Mouse (Mus musculus) liver, embryonic 11.5 days (tissue): ENCODE measurements around the gene Poc1b. TPM values are rescaled to one million over a fixed set of nuclear protein-coding genes. Genes with fewer than 3 reads are reported as not detected.

Experiments used
- ATAC-seq: fragments of 200-750 bp; cut with Nextera tagmentation; replicated peaks from 2 replicates; pipeline ENCODE4 v1.8.0; 2017; ENCODE audit warnings: moderate number of reproducible peaks, mild to moderate bottlenecking, moderate TSS enrichment, moderate library complexity; ENCODE audit not compliant: low FRiP score
- DNase-seq: peaks from one replicate; pipeline ENCODE4 v3.0.0-alpha.2; 2017; ENCODE audit warnings: low spot score
- H3K27ac ChIP-seq: fragments of 300-500 bp; sonication (generic); 2 replicates; pipeline ENCODE4 v1.5.1; 2014; ENCODE audit warnings: mild to moderate bottlenecking, low read depth, low read length, control low read depth
- H3K27me3 ChIP-seq: fragments of 300-500 bp; sonication (generic); replicated peaks from 2 replicates; pipeline ENCODE4 v1.6.1; 2014; ENCODE audit warnings: low read length, mixed read lengths; ENCODE audit not compliant: control insufficient read depth, insufficient read depth
- H3K36me3 ChIP-seq: fragments of 300-500 bp; sonication (generic); 2 replicates; pipeline ENCODE4 v1.6.1; 2014; ENCODE audit warnings: mild to moderate bottlenecking, low read length, moderate library complexity, mixed read lengths; ENCODE audit not compliant: control insufficient read depth, insufficient read depth
- H3K4me1 ChIP-seq: fragments of 300-500 bp; sonication (generic); replicated peaks from 2 replicates; pipeline ENCODE4 v1.6.1; 2014; ENCODE audit warnings: low read length, mixed read lengths; ENCODE audit not compliant: control insufficient read depth, insufficient read depth
- H3K4me2 ChIP-seq: fragments of 300-500 bp; sonication (generic); 2 replicates; pipeline ENCODE4 v1.6.1; 2014; ENCODE audit warnings: mild to moderate bottlenecking, control low read depth, moderate library complexity
- H3K4me3 ChIP-seq: fragments of 300-500 bp; sonication (generic); 2 replicates; pipeline ENCODE4 v1.5.1; 2014; ENCODE audit warnings: low read depth, low read length, control low read depth
- H3K9ac ChIP-seq: fragments of 300-500 bp; sonication (generic); 2 replicates; pipeline ENCODE4 v1.6.1; 2014; ENCODE audit warnings: low read depth, low read length, control low read depth
- H3K9me3 ChIP-seq: fragments of 300-500 bp; sonication (generic); 2 replicates; pipeline ENCODE4 v1.6.1; 2016; ENCODE audit warnings: low read length, inconsistent platforms, mixed read lengths; ENCODE audit not compliant: control insufficient read depth
- WGBS: fragments of 180-500 bp; shearing (Covaris S2); extraction: QIAGEN DNeasy Blood & Tissue Kit; methylation state at CpG from one replicate; pipeline ENCODE4 v1.1.7; 2014; 5-methylcytosine and 5-hydroxymethylcytosine counted together
- polyA plus RNA-seq: library from polyadenylated mRNA; unstranded; fragments of >200 nt; fragmentation: Nextera tagmentation; extraction: Ambion mirVana; gene quantifications from 2 replicates; pipeline ENCODE4 v1.2.1, GENCODE M21; 2014

Gene Poc1b
- polyA plus RNA-seq, 1 experiment from 2014 or later, result 19.0 TPM

- Histone ChIP-seq H3K4me1 (peaks cover 12% of the 10 kb centered on the region), H3K36me3 (no peaks in the 10 kb centered on the region), H3K27me3 (peaks cover 5% of the 10 kb centered on the region), H3K4me3 (no peak overlapping the region), H3K4me2 (peak overlapping the region; percentile 28; the same call in 1 of the 2 replicates), H3K9me3 (no peaks in the 10 kb centered on the region), H3K27ac (peak overlapping the region; percentile 39; the same call in 1 of the 2 replicates), H3K9ac (no peak overlapping the region)
- ATAC-seq, result no peak
- 35% methylated on average over 17 of the region's 17 CpGs for WGBS
- no peak for DNase-seq
Measured at GRCm38 (mm10) chr10:99227968-99228864, 121.4 kb downstream of the Poc1b start.

GRCm38 (mm10) chr10:99229031-99229684 lies 122.3 kb downstream of the Poc1b start:
- H3K27me3 ChIP-seq, result peaks cover 5% of the 10 kb centered on the region
- 0 out of 2 replicates have a peak, but pooled peaks have one; percentile 24 for ATAC-seq
- peak overlapping the region; percentile 28; the same call in 1 of the 2 replicates for H3K4me2 ChIP-seq
- H3K9me3 ChIP-seq, result no peaks in the 10 kb centered on the region
- H3K36me3 ChIP-seq, result no peaks in the 10 kb centered on the region
- no peak for DNase-seq
- no peak overlapping the region for H3K9ac ChIP-seq
- H3K4me3 ChIP-seq, result no peak overlapping the region
- peak overlapping the region; percentile 40 for H3K27ac ChIP-seq
- 8% methylated on average over 16 of the region's 16 CpGs for WGBS
- H3K4me1 ChIP-seq, result peaks cover 12% of the 10 kb centered on the region

GRCm38 (mm10) chr10:99232518-99233227 lies 125.8 kb downstream of the Poc1b start:
- Histone ChIP-seq H3K4me1 (peaks cover 12% of the 10 kb centered on the region), H3K9ac (no peak overlapping the region), H3K27me3 (peaks cover 5% of the 10 kb centered on the region), H3K4me2 (no peak overlapping the region), H3K36me3 (no peaks in the 10 kb centered on the region), H3K27ac (peak overlapping the region; percentile 45; the same call in 1 of the 2 replicates), H3K4me3 (no peak overlapping the region), H3K9me3 (no peaks in the 10 kb centered on the region)
- 59% methylated on average over 7 of the region's 7 CpGs for WGBS
- peak; percentile 39; the same call in 1 of the 2 replicates for ATAC-seq
- DNase-seq, result no peak

- DNase-seq (no peak), ATAC-seq (no peak)
- Histone ChIP-seq H3K4me3 (no peak overlapping the region), H3K27ac (no peak overlapping the region), H3K27me3 (no peaks in the 10 kb centered on the region; the same call in 1 of the 2 replicates), H3K4me1 (peaks cover under 1% of the 10 kb centered on the region; the same call in 1 of the 2 replicates), H3K36me3 (no peaks in the 10 kb centered on the region), H3K9me3 (no peaks in the 10 kb centered on the region), H3K4me2 (no peak overlapping the region), H3K9ac (no peak overlapping the region)
- 88% methylated on average over 8 of the region's 8 CpGs for WGBS
Measured at GRCm38 (mm10) chr10:99234336-99234735, 127.5 kb downstream of the Poc1b start.

GRCm38 (mm10) chr10:99235081-99235480 lies 128.2 kb downstream of the Poc1b start:
- Histone ChIP-seq H3K27me3 (no peaks in the 10 kb centered on the region), H3K9ac (no peak overlapping the region), H3K9me3 (no peaks in the 10 kb centered on the region)

GRCm38 (mm10) chr10:99237205-99237832 lies 130.5 kb downstream of the Poc1b start:
- WGBS, result 65% methylated on average over 11 of the region's 11 CpGs
- Histone ChIP-seq H3K4me2 (no peak overlapping the region), H3K27ac (no peak overlapping the region)

More at GRCm38 (mm10) chr10:99235081-99235480, 128.2 kb downstream of the Poc1b start:
- ATAC-seq (no peak), DNase-seq (no peak)
- Histone ChIP-seq H3K4me1 (no peaks in the 10 kb centered on the region), H3K36me3 (no peaks in the 10 kb centered on the region), H3K27ac (no peak overlapping the region), H3K4me2 (no peak overlapping the region), H3K4me3 (no peak overlapping the region)
- WGBS, result 90% methylated on average over 9 of the region's 9 CpGs

GRCm38 (mm10) chr10:99238537-99238936 lies 131.7 kb downstream of the Poc1b start:
- H3K4me3 ChIP-seq, result no peak overlapping the region
- H3K27ac ChIP-seq, result no peak overlapping the region
- no peaks in the 10 kb centered on the region for H3K9me3 ChIP-seq
- H3K9ac ChIP-seq, result no peak overlapping the region
- 90% methylated on average over 11 of the region's 11 CpGs for WGBS
- no peaks in the 10 kb centered on the region for H3K27me3 ChIP-seq
- H3K4me1 ChIP-seq, result peaks cover 8% of the 10 kb centered on the region
- H3K4me2 ChIP-seq, result no peak overlapping the region
- no peaks in the 10 kb centered on the region for H3K36me3 ChIP-seq
- DNase-seq, result no peak
- ATAC-seq, result no peak

More at GRCm38 (mm10) chr10:99237205-99237832, 130.5 kb downstream of the Poc1b start:
- Histone ChIP-seq H3K4me1 (peaks cover 3% of the 10 kb centered on the region), H3K9ac (no peak overlapping the region), H3K9me3 (no peaks in the 10 kb centered on the region), H3K36me3 (no peaks in the 10 kb centered on the region), H3K4me3 (no peak overlapping the region), H3K27me3 (no peaks in the 10 kb centered on the region)
- DNase-seq, result no peak
- ATAC-seq, result no peak

- peaks cover 8% of the 10 kb centered on the region for H3K4me1 ChIP-seq
- H3K27me3 ChIP-seq, result no peaks in the 10 kb centered on the region
- no peaks in the 10 kb centered on the region for H3K36me3 ChIP-seq
- H3K4me2 ChIP-seq, result no peak overlapping the region
- 69% methylated on average over 7 of the region's 7 CpGs for WGBS
- H3K27ac ChIP-seq, result peak overlapping the region; percentile 11
- DNase-seq (no peak), ATAC-seq (no peak)
- H3K9ac ChIP-seq, result no peak overlapping the region
- H3K4me3 ChIP-seq, result no peak overlapping the region
- H3K9me3 ChIP-seq, result no peaks in the 10 kb centered on the region
Measured at GRCm38 (mm10) chr10:99241284-99241828, 134.5 kb downstream of the Poc1b start.
